Mouse (Mus musculus) layer of hippocampus, adult 2 months (tissue): ENCODE measurements around the gene Cyth2. TPM values are rescaled to one million over a fixed set of nuclear protein-coding genes. Genes with fewer than 3 reads are reported as not detected.

ENCODE experiments used
- DNase-seq, 2 experiments: peaks; one replicate each; pipeline ENCODE4 v3.0.0; 2022; ENCODE audit warnings: low spot score in 2 of 2
- H3K27ac ChIP-seq: fragments of 200-600 bp; 2 replicates; pipeline ENCODE4 v1.8.1; 2022
- H3K4me3 ChIP-seq: fragments of 200-600 bp; 2 replicates; pipeline ENCODE4 v1.8.1; 2022; ENCODE audit warnings: mild to moderate bottlenecking
- CTCF ChIP-seq: fragments of 200-600 bp; conservative IDR thresholded peaks from 2 replicates; pipeline ENCODE4 v1.8.1; 2022; ENCODE audit warnings: antibody characterized with exemption, mild to moderate bottlenecking, moderate library complexity
- total RNA-seq, 2 experiments: library from RNA; stranded (reverse); gene quantifications; 2 replicates each; pipeline ENCODE4 v1.2.3; 2021

Gene Cyth2
- total RNA-seq, 2 experiments from 2014 or later = 144 to 149 TPM

- DNase-seq = no peak
- H3K4me3 ChIP-seq = no peak overlapping the region
- no peak overlapping the region for H3K27ac ChIP-seq
- TF ChIP-seq CTCF = no peak
Observed at GRCm38 (mm10) chr7:45791756-45792490, 22.5 kb downstream of the Cyth2 start.

- no peak overlapping the region for H3K4me3 ChIP-seq
- DNase-seq = peak in 1 of 2 experiments; percentile 8
- H3K27ac ChIP-seq = no peak overlapping the region
- TF ChIP-seq CTCF = no peak
Observed at GRCm38 (mm10) chr7:45790721-45791120, 23.7 kb downstream of the Cyth2 start.

GRCm38 (mm10) chr7:45787642-45788041 lies 26.7 kb downstream of the Cyth2 start:
- DNase-seq = no peak

GRCm38 (mm10) chr7:45786661-45787413 lies 27.5 kb downstream of the Cyth2 start:
- peak; percentile 67 to 73 for DNase-seq
- H3K27ac ChIP-seq = peak overlapping the region; percentile 98
- no peak for TF ChIP-seq CTCF
- peak overlapping the region; percentile 83 for H3K4me3 ChIP-seq

More at GRCm38 (mm10) chr7:45787642-45788041, 26.7 kb downstream of the Cyth2 start:
- Histone ChIP-seq H3K4me3 (no peak overlapping the region; the same call in 1 of the 2 replicates), H3K27ac (no peak overlapping the region)
- no peak for TF ChIP-seq CTCF

DNA sequence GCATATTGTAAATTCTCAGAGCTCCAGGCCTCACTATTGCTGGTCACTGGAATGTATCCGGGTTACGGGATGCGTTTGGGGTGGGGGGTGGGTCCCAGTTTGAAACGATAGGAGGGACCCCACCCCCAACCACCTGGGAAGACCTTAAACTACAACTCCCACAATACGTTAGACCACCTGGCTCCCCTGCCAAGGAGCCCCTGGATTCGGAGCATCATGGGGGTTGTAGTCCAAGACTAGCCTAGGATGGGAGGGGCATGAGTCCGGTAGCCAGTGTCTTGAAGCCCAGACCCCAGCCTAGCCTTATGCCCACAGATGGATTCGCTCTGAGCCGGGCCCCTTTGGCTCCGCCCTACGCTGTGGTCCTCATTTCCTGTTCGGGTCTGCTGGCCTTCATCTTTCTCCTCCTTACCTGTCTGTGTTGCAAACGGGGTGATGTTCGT lies 28.2 kb downstream of the Cyth2 start:
- H3K27ac ChIP-seq = peak overlapping the region; percentile 98
- TF ChIP-seq CTCF = no peak

DNA sequence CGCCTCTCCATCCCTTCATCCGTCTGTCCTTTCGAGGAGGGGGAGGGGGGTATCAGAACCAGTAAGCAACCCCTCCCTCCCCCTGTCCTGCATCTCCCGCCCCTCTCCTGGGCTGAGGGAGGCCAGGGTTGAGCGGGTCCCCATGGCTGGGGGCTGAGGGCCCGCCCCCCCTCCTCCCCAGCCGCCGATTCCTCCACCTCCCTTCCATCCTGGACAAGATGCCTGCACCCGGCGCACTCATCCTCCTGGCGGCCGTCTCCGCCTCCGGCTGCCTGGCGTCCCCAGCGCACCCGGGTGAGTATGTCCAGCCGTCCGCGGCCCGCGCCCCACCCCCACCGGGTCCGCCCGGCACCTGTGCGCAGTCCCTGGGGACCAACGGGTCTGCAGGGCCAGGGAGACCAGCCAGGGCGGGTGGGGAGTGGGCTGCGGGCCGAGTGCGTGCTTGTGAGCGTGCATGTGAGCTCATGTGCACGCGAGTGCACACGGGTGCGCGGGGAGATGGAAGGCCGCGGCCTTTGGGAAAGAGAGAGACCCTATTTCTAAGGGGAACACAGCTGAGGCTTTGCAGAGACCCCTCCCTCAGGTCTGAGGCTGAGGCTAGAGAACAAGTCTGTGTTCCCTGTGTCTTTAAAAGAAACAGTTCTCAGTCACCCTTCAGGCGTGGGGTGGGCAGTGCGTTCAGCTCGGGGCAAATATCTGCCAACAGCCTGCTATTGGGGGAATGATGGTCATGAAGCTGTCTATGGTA lies 28.8 kb downstream of the Cyth2 start:
- no peak for DNase-seq
- no peak for TF ChIP-seq CTCF
- H3K4me3 ChIP-seq = peak overlapping the region; percentile 83
- peak overlapping the region; percentile 98 for H3K27ac ChIP-seq

More for the DNA sequence above, 28.2 kb downstream of the Cyth2 start:
- no peak for DNase-seq
- H3K4me3 ChIP-seq = peak overlapping the region; percentile 83

- H3K4me3 ChIP-seq = peak within 1 kb of the TSS; percentile 83
- DNase-seq = peak; percentile 95 to 96
- TF ChIP-seq CTCF = no peak
Observed at GRCm38 (mm10) chr7:45784524-45785372, 29.6 kb downstream of the Cyth2 start, which contains the start of gene Sult2b1. Gene Sult2b1 (minus strand): TSS chr7:45784669.

GRCm38 (mm10) chr7:45783511-45784091 lies 30.8 kb downstream of the Cyth2 start, which contains the start of gene Lmtk3:
Gene Lmtk3 (plus strand): TSS chr7:45783738.
- DNase-seq = peak; percentile 67 to 70
- Histone ChIP-seq H3K27ac (peak within 1 kb of the TSS; percentile 98), H3K4me3 (peak within 1 kb of the TSS; percentile 83)
- TF ChIP-seq CTCF = peak; percentile 46

More at GRCm38 (mm10) chr7:45784524-45785372, 29.6 kb downstream of the Cyth2 start, which contains the start of gene Sult2b1:
- peak within 1 kb of the TSS; percentile 98 for H3K27ac ChIP-seq

- H3K27ac ChIP-seq = peak overlapping the region; percentile 46; the same call in 1 of the 2 replicates
- H3K4me3 ChIP-seq = no peak overlapping the region
- no peak for DNase-seq
- TF ChIP-seq CTCF = no peak
Observed at GRCm38 (mm10) chr7:45782271-45782670, 32.1 kb downstream of the Cyth2 start.

DNA sequence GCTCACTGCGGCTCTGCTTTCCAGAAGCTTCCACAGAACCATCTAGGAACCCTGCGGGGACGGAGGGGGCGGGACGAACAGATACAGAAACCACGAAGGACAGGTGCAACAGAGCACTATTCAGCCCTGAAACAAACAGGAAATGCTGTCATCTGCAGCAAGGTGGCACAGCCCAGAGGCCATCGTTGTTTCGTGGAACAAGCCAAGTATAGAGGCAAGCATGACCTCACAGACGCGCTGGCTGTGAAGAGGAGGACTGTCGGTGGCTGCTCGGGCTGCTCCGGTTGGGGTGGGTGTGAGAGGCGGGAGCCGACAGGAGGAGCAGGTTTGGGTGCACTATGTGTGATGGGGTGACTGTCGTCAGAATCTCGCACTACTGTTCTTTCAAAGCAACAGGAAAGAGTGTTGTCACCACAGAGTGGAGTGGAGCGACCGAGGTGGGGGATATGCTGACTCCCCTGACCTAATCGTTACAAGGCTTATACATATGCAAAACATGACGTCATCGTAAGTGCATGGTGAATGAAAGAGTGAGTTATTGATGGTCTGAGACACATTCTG lies 35.2 kb downstream of the Cyth2 start:
- Histone ChIP-seq H3K27ac (no peak overlapping the region), H3K4me3 (0 out of 2 replicates have a peak overlapping the region, but pooled peaks have one; percentile 6)
- no peak for TF ChIP-seq CTCF
- DNase-seq = no peak

GRCm38 (mm10) chr7:45775237-45775636 lies 39.1 kb downstream of the Cyth2 start:
- TF ChIP-seq CTCF = no peak
- DNase-seq = no peak
- no peak overlapping the region for H3K4me3 ChIP-seq
- no peak overlapping the region for H3K27ac ChIP-seq
